Mouse (Mus musculus) megakaryocyte, embryonic 14.5 days (primary cell): ENCODE results near the gene Aebp2. TPM values are rescaled to one million over a fixed set of nuclear protein-coding genes. Genes with fewer than 3 reads are reported as not detected.

Source experiments
- H3K27me3 ChIP-seq: replicated peaks from 2 replicates; pipeline ENCODE3; 2012; ENCODE audit warnings: inconsistent platforms
- H3K36me3 ChIP-seq: replicated peaks from 2 replicates; pipeline ENCODE3; 2012; ENCODE audit warnings: low read length, inconsistent platforms, mixed read lengths
- H3K4me1 ChIP-seq: 2 replicates; pipeline ENCODE4 v1.6.1; 2012; ENCODE audit warnings: inconsistent platforms
- H3K4me3 ChIP-seq: replicated peaks from 2 replicates; pipeline ENCODE3; 2012; ENCODE audit warnings: moderate library complexity, mild to moderate bottlenecking, inconsistent platforms
- H3K9me3 ChIP-seq: 2 replicates; pipeline ENCODE4 v1.6.1; 2012; ENCODE audit warnings: inconsistent platforms
- FLI1 ChIP-seq: IDR thresholded peaks from 2 replicates; pipeline ENCODE4 v1.6.1; 2012; ENCODE audit warnings: low read length, inconsistent platforms, mixed read lengths
- GATA1 ChIP-seq: IDR thresholded peaks from 3 replicates; pipeline ENCODE4 v1.6.1; 2012; ENCODE audit warnings: mixed read lengths, low read length, inconsistent platforms, borderline replicate concordance
- polyA plus RNA-seq: library from polyadenylated mRNA; stranded (reverse); fragments of >175 nt; gene quantifications from 2 replicates; pipeline ENCODE4 v1.2.3, GENCODE M21; 2012; ENCODE audit warnings: low replicate concordance; ENCODE audit not compliant: insufficient read depth

Gene Aebp2
- polyA plus RNA-seq, 1 experiment, result 10.2 TPM

DNA sequence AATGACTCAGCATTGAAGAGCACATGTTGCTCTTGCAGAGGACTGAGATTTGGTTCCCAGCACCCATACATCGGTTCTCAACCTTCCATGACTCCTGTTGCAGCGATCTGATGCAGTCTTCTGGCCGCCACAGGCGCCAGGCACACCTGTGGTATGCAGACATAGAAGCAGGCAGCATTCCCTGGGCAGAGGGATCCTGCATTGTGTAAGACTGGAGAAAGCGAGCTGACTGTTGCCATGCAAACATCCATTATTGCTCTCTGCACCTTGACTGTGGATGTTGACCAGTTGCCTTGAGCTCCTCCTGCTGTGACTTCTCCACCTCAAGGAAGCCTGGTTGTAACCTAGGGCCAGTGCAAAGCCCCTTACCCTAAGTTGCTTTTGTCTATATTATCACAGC, 42.1 kb downstream of the Aebp2 start:
- TF ChIP-seq GATA1, result no peak
- TF ChIP-seq FLI1, result no peak
- H3K27me3 ChIP-seq, result no peaks in the 10 kb centered on the region
- H3K9me3 ChIP-seq, result peaks cover 6% of the 10 kb centered on the region
- peaks cover 10% of the 10 kb centered on the region for H3K4me1 ChIP-seq
- H3K36me3 ChIP-seq, result no peaks in the 10 kb centered on the region
- no peak overlapping the region for H3K4me3 ChIP-seq

DNA sequence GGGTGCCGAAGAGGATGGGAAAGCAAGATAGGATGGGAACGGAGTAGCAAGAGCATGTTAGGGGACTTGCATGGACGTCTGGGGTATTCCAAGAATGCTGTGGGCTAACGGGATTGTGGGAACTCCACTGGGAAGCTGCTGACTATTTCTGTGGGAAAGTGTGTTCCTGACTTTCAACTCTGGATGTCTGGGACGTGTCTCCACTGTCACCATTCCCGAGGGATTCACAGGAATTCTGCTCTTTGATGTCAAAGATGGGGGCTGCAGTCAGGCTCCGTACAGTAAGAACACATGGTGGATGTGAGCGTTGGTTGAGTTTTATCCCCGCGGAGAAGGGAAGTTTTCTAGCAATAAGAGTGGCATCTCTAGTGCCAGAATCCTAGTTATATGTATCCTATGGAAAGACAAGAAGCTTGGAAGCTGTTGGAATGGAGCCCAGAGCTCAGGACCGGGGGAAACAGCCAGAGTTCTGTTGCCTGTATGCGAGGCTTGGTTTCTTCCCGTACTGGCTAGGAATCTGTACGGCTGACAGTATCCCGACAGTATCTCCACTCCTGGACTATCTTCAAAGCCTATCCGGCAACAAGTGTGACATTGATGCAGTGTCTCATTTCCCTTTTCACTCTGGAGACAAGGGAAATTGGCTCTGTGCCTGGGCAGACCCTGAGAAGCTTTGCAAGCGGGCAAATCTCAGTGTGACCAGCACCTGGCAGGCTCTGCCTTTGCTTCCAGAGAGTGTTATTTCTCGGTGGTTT, 44.2 kb downstream of the Aebp2 start:
- peaks cover 15% of the 10 kb centered on the region for H3K4me1 ChIP-seq
- H3K4me3 ChIP-seq, result no peak overlapping the region
- H3K36me3 ChIP-seq, result no peaks in the 10 kb centered on the region
- no peaks in the 10 kb centered on the region for H3K27me3 ChIP-seq
- TF ChIP-seq FLI1 (no peak), GATA1 (no peak)
- H3K9me3 ChIP-seq, result peaks cover 20% of the 10 kb centered on the region

DNA sequence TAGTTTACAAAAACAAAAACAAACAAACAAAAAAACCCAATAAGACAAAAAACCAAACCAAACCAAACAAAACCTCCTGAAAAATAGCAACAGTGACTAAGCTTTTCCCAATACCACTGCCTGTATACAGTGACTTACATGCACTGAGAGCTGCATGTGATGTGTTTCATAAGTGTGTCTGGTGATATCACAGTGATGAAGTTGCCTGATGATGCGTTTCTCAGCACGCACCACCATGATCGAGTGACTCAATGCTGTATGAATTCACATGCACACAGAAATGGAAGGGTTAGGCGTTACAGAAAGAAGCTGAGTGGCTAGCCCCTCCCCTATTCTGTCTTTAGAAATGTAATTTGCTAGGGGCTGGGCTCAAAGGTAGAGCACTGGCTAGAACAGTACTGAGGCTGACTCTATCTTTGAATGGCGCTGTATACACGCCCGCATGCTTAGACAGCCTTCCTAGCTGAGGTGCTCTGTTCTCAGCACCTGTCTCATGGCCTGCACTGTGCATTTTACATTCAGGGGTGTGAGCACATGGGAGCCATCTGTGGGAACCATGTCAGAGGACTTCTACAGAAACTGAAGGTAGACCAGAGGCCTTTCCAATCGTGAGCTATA, 44.9 kb downstream of the Aebp2 start:
- Histone ChIP-seq H3K27me3 (peaks cover 2% of the 10 kb centered on the region), H3K4me3 (no peak overlapping the region), H3K36me3 (no peaks in the 10 kb centered on the region), H3K4me1 (peaks cover 13% of the 10 kb centered on the region), H3K9me3 (peaks cover 24% of the 10 kb centered on the region)
- TF ChIP-seq GATA1 (no peak), FLI1 (no peak)

DNA sequence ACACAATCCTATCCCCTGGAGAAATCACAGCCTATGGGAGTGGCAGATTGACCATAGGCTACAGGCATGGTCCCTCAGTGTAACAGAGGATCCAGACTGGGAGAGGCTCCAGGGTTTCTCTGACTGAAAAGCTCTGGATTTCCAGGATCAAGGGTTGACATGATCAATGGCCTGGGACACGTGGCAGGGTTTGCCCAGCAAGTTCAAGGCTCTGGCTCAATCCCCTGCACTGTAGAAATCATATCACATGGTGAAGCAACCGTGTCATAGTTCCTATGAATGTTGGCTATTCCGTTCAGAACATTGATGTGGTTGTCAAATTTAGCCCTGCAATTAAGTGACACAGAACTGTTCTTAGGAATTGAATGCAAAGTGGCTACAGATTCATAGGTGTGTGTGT, 52.0 kb downstream of the Aebp2 start:
- no peaks in the 10 kb centered on the region for H3K36me3 ChIP-seq
- H3K27me3 ChIP-seq, result peaks cover 15% of the 10 kb centered on the region
- peaks cover 19% of the 10 kb centered on the region for H3K9me3 ChIP-seq
- H3K4me3 ChIP-seq, result no peak overlapping the region
- peaks cover 21% of the 10 kb centered on the region for H3K4me1 ChIP-seq
- TF ChIP-seq GATA1 (no peak), FLI1 (no peak)

DNA sequence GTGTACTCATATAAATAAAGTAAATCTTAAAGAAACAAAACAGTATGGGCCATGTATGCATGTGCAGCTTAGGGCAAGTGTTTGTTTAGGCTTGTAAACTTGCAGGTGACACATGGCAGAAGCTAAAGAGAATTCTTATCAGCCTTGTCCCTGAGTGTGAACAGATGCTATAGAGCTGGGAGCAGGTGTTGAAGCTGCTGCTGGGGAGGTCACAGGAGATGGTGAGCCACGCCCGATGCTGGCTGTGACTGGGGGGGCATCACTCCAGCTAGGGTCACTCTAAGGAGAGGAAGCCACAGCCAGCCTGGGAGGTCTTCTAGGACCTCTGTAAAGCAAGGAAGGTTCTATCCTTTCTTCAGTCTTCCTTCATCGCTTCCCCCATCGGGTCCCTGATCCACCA, 53.6 kb downstream of the Aebp2 start:
- Histone ChIP-seq H3K4me3 (no peak overlapping the region), H3K4me1 (peaks cover 21% of the 10 kb centered on the region), H3K9me3 (peaks cover 5% of the 10 kb centered on the region; the same call in 1 of the 2 replicates), H3K36me3 (no peaks in the 10 kb centered on the region), H3K27me3 (peaks cover 17% of the 10 kb centered on the region)
- TF ChIP-seq FLI1, result no peak
- TF ChIP-seq GATA1, result no peak

DNA sequence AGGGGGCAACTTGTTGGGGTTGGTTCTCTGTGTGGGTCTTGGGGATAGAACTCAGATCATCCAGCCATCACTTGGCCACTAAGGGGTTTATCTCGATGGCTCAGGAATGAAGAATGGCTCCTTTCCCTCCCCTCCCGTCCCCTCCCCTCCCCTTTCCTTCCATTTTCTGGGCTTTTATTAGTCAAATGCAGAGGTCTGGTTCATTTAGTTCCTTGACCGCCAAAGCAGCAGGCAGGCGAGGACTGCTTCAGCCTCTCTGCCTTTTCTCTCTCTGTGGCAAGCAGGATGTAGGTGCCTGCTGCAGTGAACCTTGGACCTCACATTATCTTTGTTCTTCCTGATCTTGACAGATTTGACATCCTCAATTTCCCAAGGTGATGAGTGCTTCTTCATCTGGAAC, 54.6 kb downstream of the Aebp2 start:
- Histone ChIP-seq H3K36me3 (no peaks in the 10 kb centered on the region), H3K9me3 (0 out of 2 replicates have a peak, but pooled peaks cover 2% of the 10 kb centered on the region), H3K4me1 (peaks cover 14% of the 10 kb centered on the region), H3K4me3 (no peak overlapping the region), H3K27me3 (peaks cover 15% of the 10 kb centered on the region)
- TF ChIP-seq GATA1, result no peak
- TF ChIP-seq FLI1, result no peak

DNA sequence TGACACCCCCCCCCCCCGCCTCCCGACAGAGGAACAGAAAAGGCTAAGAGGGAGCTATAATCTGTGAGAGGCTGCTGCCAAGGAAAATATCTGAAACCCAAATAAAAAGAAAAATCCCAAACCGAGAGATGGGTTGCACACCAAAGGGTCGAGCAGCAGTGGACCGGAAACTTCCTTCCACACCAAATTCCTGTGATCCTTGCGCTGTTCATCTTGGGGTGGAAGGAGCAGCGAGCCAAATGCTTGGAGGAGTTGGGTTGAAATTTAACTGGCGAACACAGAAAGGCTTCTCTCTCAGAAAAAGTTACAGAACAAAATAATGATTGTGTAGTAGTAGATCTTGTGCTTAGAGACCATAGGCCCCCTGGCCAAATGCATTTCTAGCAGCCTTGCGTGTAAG, 55.5 kb downstream of the Aebp2 start:
- Histone ChIP-seq H3K27me3 (peaks cover 15% of the 10 kb centered on the region), H3K36me3 (no peaks in the 10 kb centered on the region), H3K4me3 (no peak overlapping the region), H3K4me1 (peaks cover 23% of the 10 kb centered on the region), H3K9me3 (no peaks in the 10 kb centered on the region)
- no peak for TF ChIP-seq FLI1
- no peak for TF ChIP-seq GATA1

DNA sequence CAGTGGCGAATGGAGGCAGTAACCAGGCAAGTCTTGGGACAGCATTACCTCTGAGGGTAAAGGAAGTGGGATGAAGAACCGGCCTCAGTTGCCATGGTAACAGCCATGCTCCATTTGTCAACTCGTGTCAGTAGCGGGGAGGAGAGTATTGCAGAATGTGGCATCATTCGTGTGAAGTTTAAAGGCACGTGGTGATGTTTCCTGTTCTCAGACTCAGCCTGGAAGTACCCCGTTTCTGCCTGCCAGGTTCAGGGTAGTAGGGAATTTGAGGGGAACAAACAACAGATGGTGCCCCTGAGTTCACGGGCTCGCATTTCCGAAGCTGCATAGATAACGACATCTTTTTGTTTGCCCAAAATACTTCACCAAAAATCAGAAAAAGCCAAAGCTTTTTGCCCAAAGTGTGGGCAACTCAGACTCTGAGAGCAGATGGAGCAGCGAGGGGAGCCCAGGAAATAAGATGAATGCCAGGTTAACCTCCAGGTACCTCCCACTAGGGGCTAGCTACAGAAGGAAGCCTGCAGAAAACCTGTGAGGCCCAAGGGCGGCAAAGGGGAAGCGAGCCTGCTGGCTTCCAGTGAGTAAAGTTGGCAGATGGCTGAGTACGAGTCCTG, 56.3 kb downstream of the Aebp2 start:
- Histone ChIP-seq H3K4me3 (no peak overlapping the region), H3K4me1 (peaks cover 21% of the 10 kb centered on the region), H3K27me3 (peaks cover 15% of the 10 kb centered on the region), H3K9me3 (no peaks in the 10 kb centered on the region), H3K36me3 (no peaks in the 10 kb centered on the region)
- TF ChIP-seq FLI1 (no peak), GATA1 (no peak)

DNA sequence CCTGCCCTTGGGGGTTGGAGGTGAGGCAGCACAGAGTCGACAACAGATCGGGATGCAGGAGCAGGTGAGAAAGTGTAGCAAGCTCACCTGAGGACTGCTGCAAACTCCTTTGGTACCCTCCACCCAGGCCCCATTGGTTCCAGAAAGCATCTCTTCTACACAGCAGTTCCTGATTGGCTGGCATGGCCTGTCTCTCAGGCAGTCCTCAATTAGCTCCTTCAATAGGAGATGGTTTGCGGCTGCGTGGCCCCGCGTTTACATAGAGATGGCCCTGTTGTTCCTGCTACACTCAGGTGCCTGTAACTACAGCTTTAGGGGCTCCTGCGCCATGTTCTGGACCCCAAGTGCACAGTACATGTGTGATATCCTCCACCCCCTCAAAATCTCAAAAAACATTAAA, 58.2 kb downstream of the Aebp2 start:
- Histone ChIP-seq H3K4me1 (peaks cover 20% of the 10 kb centered on the region), H3K4me3 (no peak overlapping the region), H3K27me3 (peaks cover 17% of the 10 kb centered on the region), H3K9me3 (no peaks in the 10 kb centered on the region), H3K36me3 (no peaks in the 10 kb centered on the region)
- no peak for TF ChIP-seq FLI1
- TF ChIP-seq GATA1, result no peak

DNA sequence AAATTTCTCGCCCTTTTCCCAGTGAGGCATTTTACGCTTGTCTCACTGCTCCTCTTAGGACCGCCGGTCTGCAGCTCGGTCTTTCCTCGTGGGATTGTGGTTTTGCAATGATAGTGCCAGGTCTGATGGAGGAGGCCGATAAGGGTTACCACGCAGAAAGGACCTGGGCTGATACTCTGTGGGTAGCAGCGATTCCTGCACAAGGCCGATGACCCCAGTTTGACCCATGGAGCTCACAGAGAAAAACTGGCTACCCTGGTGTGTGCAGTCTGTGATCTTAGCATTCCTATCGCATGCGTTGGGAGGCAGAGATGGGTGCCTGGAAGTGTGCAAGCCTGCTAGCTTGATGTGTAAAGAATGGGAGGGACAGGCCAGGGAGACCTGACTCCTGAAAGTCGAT, 60.4 kb downstream of the Aebp2 start:
- no peak for TF ChIP-seq GATA1
- no peak for TF ChIP-seq FLI1
- H3K9me3 ChIP-seq, result no peaks in the 10 kb centered on the region
- H3K4me3 ChIP-seq, result peak overlapping the region; percentile 77
- peaks cover 20% of the 10 kb centered on the region for H3K4me1 ChIP-seq
- no peaks in the 10 kb centered on the region for H3K36me3 ChIP-seq
- peaks cover 12% of the 10 kb centered on the region for H3K27me3 ChIP-seq
